Mouse (Mus musculus) cerebellum, adult 18-20 months (tissue): ENCODE data around the gene Pou2f2.
A peak's percentile ranks its signal among the peaks of the same experiment; 100 is the strongest.
"Not testable (repeated sequence)": the region's sequence is repeated elsewhere in the genome, so short reads cannot be mapped to it uniquely, and the experiment has no call there.

ENCODE experiments used
- DNase-seq, 2 experiments: peaks; one replicate each; pipeline ENCODE4 v3.0.0; 2021

The Pou2f2 gene

GRCm38 (mm10) chr7:25056951-25057350 lies 122.6 kb downstream of the Pou2f2 start:
- DNase-seq: peak in 1 of 2 experiments; percentile 62

- no peak for DNase-seq
Measured at GRCm38 (mm10) chr7:25052587-25052986, 126.9 kb downstream of the Pou2f2 start.

- DNase-seq: no peak
Measured at GRCm38 (mm10) chr7:25049295-25049930, 130.1 kb downstream of the Pou2f2 start.

- peak; percentile 42 to 53 for DNase-seq
Measured at GRCm38 (mm10) chr7:25047363-25047762, 132.2 kb downstream of the Pou2f2 start.

GRCm38 (mm10) chr7:25044599-25044998 lies 134.9 kb downstream of the Pou2f2 start:
- not testable (repeated sequence) for DNase-seq

GRCm38 (mm10) chr7:25041921-25042320 lies 137.6 kb downstream of the Pou2f2 start:
- DNase-seq: no peak
